7 mouse cellular contexts compared by ENCODE assay signal in the genomic region with DNA sequence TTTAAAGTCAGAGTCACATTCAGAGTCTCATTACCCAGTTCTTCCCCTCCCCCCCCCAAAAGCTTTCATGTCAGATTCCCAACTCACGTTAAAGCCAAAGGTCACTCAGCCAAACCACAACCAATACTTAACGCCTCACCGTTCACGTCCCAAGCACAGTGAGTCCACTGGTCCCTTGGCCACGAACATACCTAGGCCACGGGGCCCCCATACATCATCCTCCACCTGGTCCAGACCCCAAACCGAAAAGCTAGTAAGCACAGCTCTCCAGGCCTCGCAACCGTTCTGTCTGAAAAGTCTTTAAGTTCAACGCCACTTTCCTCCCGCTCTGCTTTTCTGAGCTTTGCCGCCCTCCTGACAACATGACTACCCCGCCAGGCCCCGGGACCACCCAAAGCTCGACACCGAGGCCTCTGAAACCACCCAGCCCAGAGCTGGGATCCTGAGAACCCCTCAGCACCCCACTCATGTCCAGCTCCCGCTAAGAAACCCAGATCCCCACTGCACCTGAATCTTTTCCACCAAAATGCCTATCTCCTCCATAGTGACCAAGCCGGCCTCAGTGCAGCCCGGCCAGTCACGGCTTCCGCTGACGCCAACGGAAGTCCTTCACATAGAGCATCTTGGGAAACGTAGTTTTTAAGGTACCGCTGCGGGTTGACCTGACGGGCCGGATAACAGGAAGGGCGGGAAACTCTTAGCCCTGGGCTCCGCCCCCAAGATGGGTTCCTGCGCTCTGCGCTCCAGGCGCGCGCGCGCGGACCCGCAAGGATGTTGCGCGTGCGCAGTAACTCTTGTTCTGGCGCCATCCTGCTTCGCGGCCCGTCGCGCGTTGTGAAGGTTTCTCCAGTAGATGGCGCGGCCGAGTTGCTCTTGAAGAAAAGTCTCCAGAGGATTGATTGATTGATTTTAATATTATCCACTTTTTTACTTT. TPM values are rescaled to one million over a fixed set of nuclear protein-coding genes. Genes with fewer than 3 reads are reported as not detected.
DNase-seq lines count a peak whose midpoint lies in the region; ATAC-seq lines count a peak whose summit lies in the region.

Gene Psmc4 (minus strand): TSS at position 626 of the 934 bp plus-strand sequence.

- H3K9me3 ChIP-seq in embryonic facial prominence, embryonic 11.5 days (replicated peaks; ENCODE audit: control insufficient read depth, low read length) = no peaks in the 10 kb centered on the region
- H3K9me3 ChIP-seq in limb, embryonic 10.5 days (replicated peaks) = no peaks in the 10 kb centered on the region
- H3K9me3 ChIP-seq in midbrain, embryonic 13.5 days = no peaks in the 10 kb centered on the region

- ATAC-seq in embryonic facial prominence, embryonic 11.5 days (replicated peaks; ENCODE audit: insufficient number of reproducible peaks, low FRiP score, low TSS enrichment, low read depth) = peak; percentile 95
- ATAC-seq in granulocyte monocyte progenitor cell, adult 5-6 weeks (replicated peaks; ENCODE audit: poor library complexity, severe bottlenecking) = peak; percentile 98
- ATAC-seq in midbrain, embryonic 13.5 days = peak; percentile 99

- peak within 1 kb of the TSS; percentile 86 for H3K9ac ChIP-seq in embryonic facial prominence, embryonic 11.5 days (replicated peaks; ENCODE audit: low read length)
- peak within 1 kb of the TSS; percentile 83 for H3K9ac ChIP-seq in midbrain, embryonic 13.5 days (replicated peaks)

- peak; percentile 98 for DNase-seq in adrenal gland, postnatal 14 days
- DNase-seq in embryonic facial prominence, embryonic 11.5 days (ENCODE audit: low spot score) = peak; percentile 100
- peak; percentile 99 for DNase-seq in kidney, adult 11 months
- DNase-seq in limb, embryonic 10.5 days (ENCODE audit: low spot score) = peak; percentile 97
- peak; percentile 94 for DNase-seq in spleen, adult 12 weeks (ENCODE audit: low spot score)

- H3K36me3 ChIP-seq in embryonic facial prominence, embryonic 11.5 days (replicated peaks; ENCODE audit: control insufficient read depth, insufficient read depth, low read depth, low read length) = peaks cover 10% of the 10 kb centered on the region
- H3K36me3 ChIP-seq in limb, embryonic 10.5 days = peaks cover 43% of the 10 kb centered on the region
- peaks cover 41% of the 10 kb centered on the region for H3K36me3 ChIP-seq in midbrain, embryonic 13.5 days

- no peaks in the 10 kb centered on the region for H3K27me3 ChIP-seq in embryonic facial prominence, embryonic 11.5 days (ENCODE audit: control insufficient read depth, insufficient read depth, low read length)
- H3K27me3 ChIP-seq in limb, embryonic 10.5 days (ENCODE audit: low read depth, poor library complexity, severe bottlenecking) = no peaks in the 10 kb centered on the region
- no peaks in the 10 kb centered on the region for H3K27me3 ChIP-seq in midbrain, embryonic 13.5 days

- peak within 1 kb of the TSS; percentile 71 for H3K4me2 ChIP-seq in embryonic facial prominence, embryonic 11.5 days (ENCODE audit: low read depth, low read length)
- H3K4me2 ChIP-seq in midbrain, embryonic 13.5 days (replicated peaks) = peak within 1 kb of the TSS; percentile 92

- H3K4me3 ChIP-seq in embryonic facial prominence, embryonic 11.5 days (ENCODE audit: low read depth, low read length) = peak within 1 kb of the TSS; percentile 88
- H3K4me3 ChIP-seq in limb, embryonic 10.5 days = peak within 1 kb of the TSS; percentile 86
- H3K4me3 ChIP-seq in midbrain, embryonic 13.5 days (replicated peaks) = peak within 1 kb of the TSS; percentile 88

- H3K27ac ChIP-seq in embryonic facial prominence, embryonic 11.5 days (replicated peaks; ENCODE audit: low read depth, low read length) = no peak within 1 kb of the TSS
- peak within 1 kb of the TSS; percentile 85 for H3K27ac ChIP-seq in limb, embryonic 10.5 days
- H3K27ac ChIP-seq in midbrain, embryonic 13.5 days = peak within 1 kb of the TSS; percentile 53; the same call in 1 of the 2 replicates

- under 1% methylated on average over 52 of the region's 52 CpGs for WGBS in embryonic facial prominence, embryonic 11.5 days
- WGBS in limb, embryonic 10.5 days = under 1% methylated on average over 52 of the region's 52 CpGs
- WGBS in midbrain, embryonic 13.5 days = under 1% methylated on average over 52 of the region's 52 CpGs

- H3K4me1 ChIP-seq in embryonic facial prominence, embryonic 11.5 days (ENCODE audit: control insufficient read depth, insufficient read depth, low read length) = no peaks in the 10 kb centered on the region
- H3K4me1 ChIP-seq in limb, embryonic 10.5 days = peaks cover 8% of the 10 kb centered on the region
- peaks cover 12% of the 10 kb centered on the region for H3K4me1 ChIP-seq in midbrain, embryonic 13.5 days (replicated peaks)

RNA-seq across cellular contexts. Expression of gene Psmc4, which starts in this region (rescaled TPM):
- total RNA-seq in adrenal gland, postnatal 14 days (2021) = 158 and 171 TPM in 2 replicates
- polyA plus RNA-seq in embryonic facial prominence, embryonic 11.5 days (2014; fragmentation: Nextera tagmentation; extraction: Ambion mirVana) = 412 and 422 TPM in 2 replicates
- 151 and 161 TPM in 2 replicates for total RNA-seq in granulocyte monocyte progenitor cell, adult 5-6 weeks (2014; fragmentation: Nextera tagmentation)
- 165 and 198 TPM in 2 replicates for total RNA-seq in granulocyte monocyte progenitor cell, adult 5-6 weeks (2017)
- 438 and 454 TPM in 2 replicates for polyA plus RNA-seq in limb, embryonic 10.5 days (2016; fragmentation: Nextera tagmentation; extraction: Ambion mirVana)
- 335 and 342 TPM in 2 replicates for polyA plus RNA-seq in midbrain, embryonic 13.5 days (2015; fragmentation: Nextera tagmentation; extraction: Ambion mirVana)
